Mouse (Mus musculus) bone marrow macrophage, adult 2 months (primary cell): ENCODE results near the gene Gm20425.

ENCODE experiments used
- CTCF ChIP-seq: IDR thresholded peaks from 2 replicates; pipeline ENCODE4 v1.5.1; 2012; ENCODE audit warnings: low read depth, mild to moderate bottlenecking, low read length, moderate library complexity
- POLR2A ChIP-seq: IDR thresholded peaks from 2 replicates; pipeline ENCODE4 v1.6.1; 2012; ENCODE audit warnings: mild to moderate bottlenecking, low read depth, low read length, borderline replicate concordance

GRCm38 (mm10) chr9:103188416-103188815 is 41.7 kb downstream of the Gm20425 start:
- TF ChIP-seq CTCF: no peak
- no peak for TF ChIP-seq POLR2A
